Mouse (Mus musculus) left cerebral cortex, postnatal 14 days (tissue): ENCODE data around the gene Fbxo21. TPM values are rescaled to one million over a fixed set of nuclear protein-coding genes. Genes with fewer than 3 reads are reported as not detected.

Experiments
- total RNA-seq, 2 experiments: library from RNA; stranded (reverse); gene quantifications; 2 replicates each; pipeline ENCODE4 v1.2.3; 2021

Gene Fbxo21
- total RNA-seq, 2 experiments from 2014 or later, result 113 to 118 TPM

Other genes with a start within 250 kb of the Fbxo21 start
- gene Nos1, start 195.7 kb upstream of the Fbxo21 start, total RNA-seq, result 10 to 100 TPM; 19.9 to 27.6 TPM
- gene Tesc, start 51.0 kb downstream of the Fbxo21 start, total RNA-seq, result 10 to 100 TPM; 58.0 to 60.3 TPM
- 10 to 100 TPM; 34.7 to 36.6 TPM for gene Fbxw8, start 178.7 kb downstream of the Fbxo21 start, total RNA-seq
- 10 to 100 TPM; 30.4 to 37.8 TPM for gene Hrk, start 187.9 kb downstream of the Fbxo21 start, total RNA-seq